Mouse (Mus musculus) lung, postnatal 0 days (tissue): ENCODE measurements around the gene Ppp4r3a. TPM values are rescaled to one million over a fixed set of nuclear protein-coding genes. Genes with fewer than 3 reads are reported as not detected.
A peak's percentile ranks its signal among the peaks of the same experiment; 100 is the strongest.

Source experiments
- ATAC-seq: fragments of 200-750 bp; cut with Nextera tagmentation; 2 replicates; pipeline ENCODE4 v1.8.0; 2017; ENCODE audit warnings: moderate library complexity
- DNase-seq: peaks from one replicate; pipeline ENCODE4 v3.0.0-alpha.2; 2016; ENCODE audit warnings: low spot score
- H3K27ac ChIP-seq: fragments of 300-500 bp; sonication (generic); 2 replicates; pipeline ENCODE4 v1.5.1; 2014; ENCODE audit warnings: antibody characterized with exemption, mild to moderate bottlenecking, low read length, mixed read lengths
- H3K27me3 ChIP-seq: fragments of 300-500 bp; sonication (generic); replicated peaks from 2 replicates; pipeline ENCODE4 v1.6.1; 2014; ENCODE audit warnings: low read length, mixed read lengths; ENCODE audit not compliant: insufficient read depth
- H3K36me3 ChIP-seq: fragments of 300-500 bp; sonication (generic); 2 replicates; pipeline ENCODE4 v1.6.1; 2014; ENCODE audit warnings: low read length, mixed read lengths; ENCODE audit not compliant: insufficient read depth
- H3K4me1 ChIP-seq: fragments of 300-500 bp; sonication (generic); 2 replicates; pipeline ENCODE4 v1.6.1; 2014; ENCODE audit warnings: antibody characterized with exemption, low read depth, low read length, mixed read lengths; ENCODE audit not compliant: insufficient read depth
- H3K4me2 ChIP-seq: fragments of 300-500 bp; sonication (generic); replicated peaks from 2 replicates; pipeline ENCODE4 v1.6.1; 2014; ENCODE audit warnings: low read depth, mild to moderate bottlenecking, low read length, moderate library complexity, mixed read lengths
- H3K4me3 ChIP-seq: fragments of 300-500 bp; sonication (generic); 2 replicates; pipeline ENCODE4 v1.5.1; 2014; ENCODE audit warnings: low read depth, low read length
- H3K9ac ChIP-seq: fragments of 300-500 bp; sonication (generic); replicated peaks from 2 replicates; pipeline ENCODE4 v1.6.1; 2014; ENCODE audit warnings: low read depth, mild to moderate bottlenecking
- H3K9me3 ChIP-seq: fragments of 300-500 bp; sonication (generic); 2 replicates; pipeline ENCODE4 v1.6.1; 2016; ENCODE audit warnings: low read length, mixed read lengths
- CTCF ChIP-seq: IDR thresholded peaks from 2 replicates; pipeline ENCODE4 v1.5.1; 2016; ENCODE audit warnings: antibody characterized with exemption, mild to moderate bottlenecking
- EP300 ChIP-seq: IDR thresholded peaks from 2 replicates; pipeline ENCODE4 v1.6.1; 2016; ENCODE audit warnings: antibody characterized with exemption, mild to moderate bottlenecking, control low read depth
- whole genome bisulfite sequencing: fragments of 180-500 bp; shearing (Covaris S2); extraction: QIAGEN DNeasy Blood & Tissue Kit; methylation state at CpG from one replicate; pipeline ENCODE4 v1.1.7; 2014; 5-methylcytosine and 5-hydroxymethylcytosine counted together
- polyA plus RNA-seq: library from polyadenylated mRNA; unstranded; fragments of >200 nt; fragmentation: Nextera tagmentation; extraction: Ambion mirVana; gene quantifications from 2 replicates; pipeline ENCODE4 v1.2.1, GENCODE M21; 2015

The Ppp4r3a gene
- polyA plus RNA-seq, 1 experiment from 2014 or later, result 16.4 TPM

DNA sequence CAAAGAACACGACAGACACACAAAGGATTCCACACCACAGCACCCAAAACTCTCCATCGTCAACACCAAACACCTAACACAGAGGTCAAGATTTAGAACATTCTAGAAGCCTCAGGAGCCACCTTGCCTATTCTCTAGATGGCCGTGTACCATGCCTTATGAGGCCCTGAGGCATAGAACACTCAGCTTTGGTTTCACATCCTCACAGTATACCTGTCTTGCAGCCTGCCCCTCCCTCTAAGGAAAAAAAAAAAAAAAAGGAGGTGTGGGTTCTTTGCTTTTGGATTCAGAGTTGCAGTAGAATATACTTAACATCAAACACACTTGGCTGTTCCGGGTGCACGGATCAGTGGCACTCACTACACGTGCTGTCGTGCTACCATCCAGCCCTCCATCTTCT is 72.5 kb downstream of the Ppp4r3a start:
- Histone ChIP-seq H3K4me1 (peaks cover 7% of the 10 kb centered on the region; the same call in 1 of the 2 replicates), H3K4me3 (no peak overlapping the region), H3K27me3 (no peaks in the 10 kb centered on the region), H3K9me3 (no peaks in the 10 kb centered on the region), H3K4me2 (no peak overlapping the region), H3K9ac (no peak overlapping the region), H3K27ac (no peak overlapping the region), H3K36me3 (no peaks in the 10 kb centered on the region)
- TF ChIP-seq CTCF (no peak), EP300 (no peak)
- DNase-seq, result no peak
- ATAC-seq, result no peak
- WGBS, result 66% methylated on average over 7 of the region's 7 CpGs

DNA sequence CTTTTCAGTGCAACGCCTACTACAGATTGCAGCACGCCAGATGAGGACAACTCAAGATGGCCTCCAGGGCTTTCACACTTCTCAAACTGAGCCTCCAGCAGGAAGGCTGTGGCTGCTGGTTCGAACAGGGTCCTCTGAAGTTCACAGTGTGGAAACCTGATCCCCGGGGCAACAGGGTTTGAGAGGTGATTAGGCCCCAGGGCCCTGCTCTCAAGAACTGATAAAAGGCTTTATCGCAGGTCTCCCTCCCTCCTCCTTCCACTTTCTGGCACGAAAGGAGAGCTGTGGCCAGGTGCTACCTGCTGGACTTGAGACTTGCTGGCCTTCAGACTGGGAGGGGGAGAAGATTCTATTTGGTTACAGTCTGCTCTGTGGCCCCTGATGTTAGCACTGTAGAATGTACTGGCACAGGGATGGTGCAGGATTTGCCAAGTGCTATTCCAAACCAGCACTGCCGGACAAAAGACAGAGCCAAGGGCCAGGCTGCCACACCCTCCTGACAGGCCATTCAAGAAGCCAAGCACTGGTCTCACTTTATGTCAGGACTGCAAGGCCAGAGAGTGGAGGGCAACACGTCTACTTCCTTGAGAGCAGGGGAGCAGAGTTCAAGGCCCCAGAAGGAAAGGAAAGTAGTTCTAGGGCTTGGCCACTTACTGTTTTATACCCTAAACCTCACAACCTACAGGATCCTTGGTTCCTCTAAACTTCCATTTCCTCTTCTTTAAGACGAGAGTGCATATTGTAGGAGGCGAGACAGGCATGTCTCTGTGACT is 73.2 kb downstream of the Ppp4r3a start:
- no peak; the same call in 1 of the 2 replicates for ATAC-seq
- H3K4me2 ChIP-seq, result no peak overlapping the region

DNA sequence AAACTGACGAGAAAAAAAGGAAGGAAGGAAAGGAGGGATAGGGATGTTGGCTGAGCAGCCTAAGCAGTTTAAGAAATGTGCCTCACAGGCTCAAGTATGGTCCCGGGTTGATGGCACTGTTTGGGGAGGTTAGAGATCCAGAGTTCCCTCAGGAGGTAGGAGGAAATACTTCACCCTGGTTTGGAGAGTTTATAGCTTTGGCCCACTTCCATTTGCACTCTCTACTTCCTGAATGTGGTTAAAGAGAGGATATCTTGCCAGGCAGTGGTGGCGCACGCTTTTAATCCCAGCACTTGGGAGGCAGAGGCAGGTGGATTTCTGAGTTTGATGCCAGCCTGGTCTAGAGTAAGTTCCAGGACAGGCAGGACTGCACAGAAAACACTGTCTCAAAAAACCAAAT is 74.3 kb downstream of the Ppp4r3a start:
- Histone ChIP-seq H3K4me2 (no peak overlapping the region), H3K4me3 (no peak overlapping the region), H3K36me3 (no peaks in the 10 kb centered on the region), H3K4me1 (peaks cover 7% of the 10 kb centered on the region; the same call in 1 of the 2 replicates), H3K9me3 (no peaks in the 10 kb centered on the region), H3K27ac (no peak overlapping the region), H3K9ac (no peak overlapping the region), H3K27me3 (no peaks in the 10 kb centered on the region)
- TF ChIP-seq CTCF (no peak), EP300 (no peak)
- no peak for DNase-seq
- ATAC-seq, result no peak
- 80% methylated on average over 4 of the region's 4 CpGs for WGBS

More for the DNA sequence above, 73.2 kb downstream of the Ppp4r3a start:
- H3K36me3 ChIP-seq, result no peaks in the 10 kb centered on the region
- DNase-seq, result no peak
- H3K27ac ChIP-seq, result no peak overlapping the region
- H3K4me3 ChIP-seq, result no peak overlapping the region
- 42% methylated on average over 10 of the region's 10 CpGs for WGBS
- no peaks in the 10 kb centered on the region for H3K27me3 ChIP-seq
- H3K9ac ChIP-seq, result no peak overlapping the region
- TF ChIP-seq EP300 (no peak), CTCF (no peak)
- H3K4me1 ChIP-seq, result peaks cover 7% of the 10 kb centered on the region; the same call in 1 of the 2 replicates
- no peaks in the 10 kb centered on the region for H3K9me3 ChIP-seq

DNA sequence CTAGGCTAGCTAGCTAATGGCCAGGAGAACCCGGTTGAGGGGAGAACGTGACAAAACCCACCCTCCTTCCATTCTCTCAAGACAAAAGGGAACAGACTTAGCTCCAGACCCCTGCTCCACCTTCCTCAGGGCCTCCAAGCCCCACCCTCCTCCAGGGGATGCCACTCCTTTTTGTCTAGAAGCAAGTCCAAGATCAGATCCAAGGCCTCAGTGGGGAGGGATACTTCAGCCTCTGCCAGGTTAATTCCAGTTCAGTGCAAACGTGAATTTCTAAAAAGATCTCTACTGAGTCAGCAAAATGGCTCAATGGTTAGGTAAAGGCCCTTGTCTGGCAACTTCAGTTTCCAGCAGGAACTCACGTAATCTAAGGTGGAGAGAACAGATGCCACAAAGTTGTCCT is 74.9 kb downstream of the Ppp4r3a start:
- ATAC-seq, result no peak
- no peak overlapping the region for H3K9ac ChIP-seq
- H3K4me1 ChIP-seq, result peaks cover 7% of the 10 kb centered on the region; the same call in 1 of the 2 replicates
- TF ChIP-seq EP300, result no peak
- TF ChIP-seq CTCF, result no peak
- peak overlapping the region; percentile 4; the same call in 1 of the 2 replicates for H3K27ac ChIP-seq
- H3K4me3 ChIP-seq, result no peak overlapping the region
- no peaks in the 10 kb centered on the region for H3K9me3 ChIP-seq
- H3K4me2 ChIP-seq, result no peak overlapping the region
- DNase-seq, result no peak
- no peaks in the 10 kb centered on the region for H3K27me3 ChIP-seq
- WGBS, result 52% methylated on average over 4 of the region's 4 CpGs
- H3K36me3 ChIP-seq, result no peaks in the 10 kb centered on the region

DNA sequence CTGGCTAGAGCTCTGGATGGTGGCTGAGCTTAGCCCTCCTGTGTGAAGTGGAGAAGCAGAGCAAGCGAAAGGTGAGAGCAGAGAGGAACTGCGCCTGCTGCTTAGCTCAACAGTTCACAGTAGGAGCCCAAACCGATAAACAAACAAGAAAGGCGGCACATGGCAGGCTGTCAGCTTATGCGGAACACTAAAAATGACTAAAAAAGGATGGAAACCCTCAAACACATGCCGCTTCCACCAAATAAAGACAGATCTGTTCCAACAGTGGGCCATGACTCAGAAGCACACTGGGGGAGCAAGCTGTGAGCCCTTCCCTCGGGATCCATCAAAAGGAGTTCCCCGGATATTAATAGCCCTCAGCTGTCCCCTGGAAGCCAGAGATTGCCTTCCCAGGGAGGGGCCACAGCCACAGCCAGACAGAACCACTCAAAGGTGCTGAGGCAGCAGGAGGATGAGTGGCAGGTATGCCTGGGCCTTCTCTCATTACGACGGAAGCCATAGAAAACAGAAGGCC is 75.5 kb downstream of the Ppp4r3a start:
- H3K9me3 ChIP-seq, result no peaks in the 10 kb centered on the region
- no peak overlapping the region for H3K4me2 ChIP-seq
- H3K4me3 ChIP-seq, result no peak overlapping the region
- H3K27ac ChIP-seq, result peak overlapping the region; percentile 4; the same call in 1 of the 2 replicates
- peaks cover 7% of the 10 kb centered on the region; the same call in 1 of the 2 replicates for H3K4me1 ChIP-seq
- H3K27me3 ChIP-seq, result no peaks in the 10 kb centered on the region
- TF ChIP-seq CTCF (no peak), EP300 (no peak)
- DNase-seq, result no peak
- ATAC-seq, result peak; percentile 27
- WGBS, result 41% methylated on average over 10 of the region's 10 CpGs
- H3K36me3 ChIP-seq, result no peaks in the 10 kb centered on the region
- H3K9ac ChIP-seq, result no peak overlapping the region

DNA sequence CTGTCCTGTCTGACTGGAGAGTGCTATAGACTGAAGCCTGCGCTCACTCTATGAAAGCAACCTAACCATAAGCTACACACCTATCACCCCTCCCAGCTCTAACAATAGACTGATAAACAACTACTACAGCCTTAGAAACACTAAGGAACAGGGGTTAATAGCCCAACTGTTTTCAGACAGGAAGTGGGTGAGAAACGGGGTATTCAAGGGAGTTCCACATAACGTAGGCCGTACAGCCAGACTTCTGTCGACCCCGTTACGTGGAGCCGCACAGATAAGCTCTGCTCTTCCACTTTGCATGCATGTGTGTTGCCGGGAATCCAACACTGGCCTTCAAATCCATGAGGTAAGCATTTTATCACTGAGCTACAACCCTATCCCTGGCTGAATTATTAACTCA is 76.1 kb downstream of the Ppp4r3a start:
- Histone ChIP-seq H3K9me3 (no peaks in the 10 kb centered on the region), H3K4me3 (no peak overlapping the region), H3K27ac (no peak overlapping the region), H3K4me1 (peaks cover 3% of the 10 kb centered on the region; the same call in 1 of the 2 replicates), H3K4me2 (no peak overlapping the region), H3K36me3 (no peaks in the 10 kb centered on the region), H3K27me3 (no peaks in the 10 kb centered on the region), H3K9ac (no peak overlapping the region)
- DNase-seq (no peak), ATAC-seq (no peak)
- TF ChIP-seq CTCF (no peak), EP300 (no peak)
- 54% methylated on average over 9 of the region's 9 CpGs for WGBS
